Mouse (Mus musculus): ENCODE measurements at regions not wholly inside any gene's neighbourhood (a gene's known extent, or its start where the extent isn't known, plus 50 kb on each side); places are given as distances from the start of the nearest gene placed in this dataset.

- no peak overlapping the region for H3K9ac ChIP-seq (replicated peaks)
Observed at GRCm38 (mm10) chr14:45984135-45984892, 326.4 kb upstream of the Ddhd1 start.

GRCm38 (mm10) chr14:45992041-45992869 is 334.3 kb upstream of the Ddhd1 start:
- Histone ChIP-seq H3K27me3 (ENCODE audit: control insufficient read depth, insufficient read depth, low read length) (no peaks in the 10 kb centered on the region), H3K9me3 (ENCODE audit: control insufficient read depth, low read length) (no peaks in the 10 kb centered on the region), H3K27ac (no peak overlapping the region), H3K4me2 (ENCODE audit: low read depth) (no peak overlapping the region), H3K4me3 (ENCODE audit: insufficient read depth in 1 of 2, low read depth in 2 of 2, low read length in 2 of 2) (no peak overlapping the region), H3K9ac (replicated peaks) (no peak overlapping the region), H3K4me1 (replicated peaks; ENCODE audit: control insufficient read depth in 2 of 2, insufficient read depth in 2 of 2, low read length in 1 of 2) (no peaks in the 10 kb centered on the region; a peak in 1 of 4 replicates), H3K36me3 (replicated peaks; ENCODE audit: control insufficient read depth, insufficient read depth, low read depth) (no peaks in the 10 kb centered on the region)
- no peak for DNase-seq (ENCODE audit: low read depth in 3 of 3, low spot score in 3 of 3)
- TF ChIP-seq EP300 (IDR thresholded peaks at IDR 0.05; ENCODE audit: low read depth) (no peak), CTCF (IDR thresholded peaks at IDR 0.05; ENCODE audit: low read depth) (no peak)
- WGBS (ENCODE audit: insufficient replicate concordance), result 57% methylated on average over 17 of the region's 17 CpGs
- no peak for ATAC-seq (ENCODE audit: insufficient read depth)

More at GRCm38 (mm10) chr14:45984135-45984892, 326.4 kb upstream of the Ddhd1 start:
- H3K4me3 ChIP-seq (ENCODE audit: insufficient read depth in 1 of 2, low read depth in 2 of 2, low read length in 2 of 2), result no peak overlapping the region
- H3K4me1 ChIP-seq (replicated peaks; ENCODE audit: control insufficient read depth in 2 of 2, insufficient read depth in 2 of 2, low read length in 1 of 2), result no peaks in the 10 kb centered on the region; a peak in 1 of 4 replicates
- no peaks in the 10 kb centered on the region for H3K36me3 ChIP-seq (replicated peaks; ENCODE audit: control insufficient read depth, insufficient read depth, low read depth)
- WGBS (ENCODE audit: insufficient replicate concordance), result 75% methylated on average over 20 of the region's 20 CpGs
- no peak overlapping the region for H3K27ac ChIP-seq
- no peak overlapping the region for H3K4me2 ChIP-seq (ENCODE audit: low read depth)
- no peaks in the 10 kb centered on the region for H3K9me3 ChIP-seq (ENCODE audit: control insufficient read depth, low read length)
- H3K27me3 ChIP-seq (ENCODE audit: control insufficient read depth, insufficient read depth, low read length), result no peaks in the 10 kb centered on the region
- no peak for ATAC-seq (ENCODE audit: insufficient read depth)
- no peak for DNase-seq (ENCODE audit: low read depth in 3 of 3, low spot score in 3 of 3)
- TF ChIP-seq CTCF (IDR thresholded peaks at IDR 0.05; ENCODE audit: low read depth), result no peak
- no peak for TF ChIP-seq EP300 (IDR thresholded peaks at IDR 0.05; ENCODE audit: low read depth)

GRCm38 (mm10) chr14:45992870-45993135 is 334.9 kb upstream of the Ddhd1 start:
- no peaks in the 10 kb centered on the region for H3K9me3 ChIP-seq (ENCODE audit: control insufficient read depth, low read length)
- DNase-seq (ENCODE audit: low read depth in 3 of 3, low spot score in 3 of 3), result no peak
- WGBS (ENCODE audit: insufficient replicate concordance), result 40% methylated on average over 4 of the region's 4 CpGs
- no peaks in the 10 kb centered on the region for H3K27me3 ChIP-seq (ENCODE audit: control insufficient read depth, insufficient read depth, low read length)
- no peak overlapping the region for H3K4me2 ChIP-seq (ENCODE audit: low read depth)
- no peak overlapping the region for H3K4me3 ChIP-seq (ENCODE audit: insufficient read depth in 1 of 2, low read depth in 2 of 2, low read length in 2 of 2)
- no peak overlapping the region for H3K27ac ChIP-seq
- ATAC-seq (ENCODE audit: insufficient read depth), result no peak
- no peak overlapping the region for H3K9ac ChIP-seq (replicated peaks)
- TF ChIP-seq EP300 (IDR thresholded peaks at IDR 0.05; ENCODE audit: low read depth) (no peak), CTCF (IDR thresholded peaks at IDR 0.05; ENCODE audit: low read depth) (no peak)
- H3K4me1 ChIP-seq (replicated peaks; ENCODE audit: control insufficient read depth in 2 of 2, insufficient read depth in 2 of 2, low read length in 1 of 2), result no peaks in the 10 kb centered on the region; a peak in 1 of 4 replicates
- H3K36me3 ChIP-seq (replicated peaks; ENCODE audit: control insufficient read depth, insufficient read depth, low read depth), result no peaks in the 10 kb centered on the region

- H3K4me3 ChIP-seq (ENCODE audit: insufficient read depth in 1 of 2, low read depth in 2 of 2, low read length in 2 of 2), result no peak overlapping the region
Observed at GRCm38 (mm10) chr14:45993669-45994068, 335.7 kb upstream of the Ddhd1 start.

GRCm38 (mm10) chr14:45996760-45997159 is 338.8 kb upstream of the Ddhd1 start:
- DNase-seq (ENCODE audit: low read depth in 3 of 3, low spot score in 3 of 3), result no peak
- H3K9ac ChIP-seq (replicated peaks), result no peak overlapping the region
- no peaks in the 10 kb centered on the region for H3K36me3 ChIP-seq (replicated peaks; ENCODE audit: control insufficient read depth, insufficient read depth, low read depth)
- TF ChIP-seq EP300 (IDR thresholded peaks at IDR 0.05; ENCODE audit: low read depth) (no peak), CTCF (IDR thresholded peaks at IDR 0.05; ENCODE audit: low read depth) (no peak)
- 35% methylated on average over 5 of the region's 5 CpGs for WGBS (ENCODE audit: insufficient replicate concordance)
- H3K27me3 ChIP-seq (ENCODE audit: control insufficient read depth, insufficient read depth, low read length), result no peaks in the 10 kb centered on the region
- no peaks in the 10 kb centered on the region for H3K9me3 ChIP-seq (ENCODE audit: control insufficient read depth, low read length)
- no peak overlapping the region for H3K4me2 ChIP-seq (ENCODE audit: low read depth)
- ATAC-seq (ENCODE audit: insufficient read depth), result no peak
- H3K4me3 ChIP-seq (ENCODE audit: insufficient read depth in 1 of 2, low read depth in 2 of 2, low read length in 2 of 2), result no peak overlapping the region
- H3K4me1 ChIP-seq (replicated peaks; ENCODE audit: control insufficient read depth in 2 of 2, insufficient read depth in 2 of 2, low read length in 1 of 2), result no peaks in the 10 kb centered on the region; a peak in 1 of 4 replicates
- H3K27ac ChIP-seq, result no peak overlapping the region

More at GRCm38 (mm10) chr14:45993669-45994068, 335.7 kb upstream of the Ddhd1 start:
- 3% methylated on average over 3 of the region's 3 CpGs for WGBS (ENCODE audit: insufficient replicate concordance)
- no peak overlapping the region for H3K27ac ChIP-seq
- DNase-seq (ENCODE audit: low read depth in 3 of 3, low spot score in 3 of 3) (no peak), ATAC-seq (ENCODE audit: insufficient read depth) (no peak)
- no peaks in the 10 kb centered on the region; a peak in 1 of 4 replicates for H3K4me1 ChIP-seq (replicated peaks; ENCODE audit: control insufficient read depth in 2 of 2, insufficient read depth in 2 of 2, low read length in 1 of 2)
- H3K9ac ChIP-seq (replicated peaks), result no peak overlapping the region
- H3K36me3 ChIP-seq (replicated peaks; ENCODE audit: control insufficient read depth, insufficient read depth, low read depth), result no peaks in the 10 kb centered on the region
- H3K4me2 ChIP-seq (ENCODE audit: low read depth), result no peak overlapping the region
- H3K27me3 ChIP-seq (ENCODE audit: control insufficient read depth, insufficient read depth, low read length), result no peaks in the 10 kb centered on the region
- H3K9me3 ChIP-seq (ENCODE audit: control insufficient read depth, low read length), result no peaks in the 10 kb centered on the region
- TF ChIP-seq EP300 (IDR thresholded peaks at IDR 0.05; ENCODE audit: low read depth), result no peak
- TF ChIP-seq CTCF (IDR thresholded peaks at IDR 0.05; ENCODE audit: low read depth), result peak; percentile 62
